Mouse (Mus musculus): ENCODE results near the gene Lst1.
"Not testable (repeated sequence)": the region's sequence is repeated elsewhere in the genome, so short reads cannot be mapped to it uniquely, and the experiment has no call there.

The Lst1 gene

GRCm38 (mm10) chr17:35187959-35188610, at the start of gene Lst1:
Gene Lst1, minus strand, starts transcription at chr17:35188439.
- DNase-seq, result peak; percentile 25

- no peak for DNase-seq
Observed at GRCm38 (mm10) chr17:35237504-35237903, 49.3 kb upstream of the Lst1 start.

- DNase-seq, result no peak
Observed at GRCm38 (mm10) chr17:35236996-35237395, 48.8 kb upstream of the Lst1 start.

- DNase-seq, result peak; percentile 99
Observed at GRCm38 (mm10) chr17:35236390-35236746, 48.1 kb upstream of the Lst1 start.

GRCm38 (mm10) chr17:35235614-35236389, 47.6 kb upstream of the Lst1 start, which contains the start of gene Nfkbil1:
Gene Nfkbil1, minus strand, starts transcription at chr17:35235792.
- peak; percentile 91 for DNase-seq

GRCm38 (mm10) chr17:35234903-35235302, 46.7 kb upstream of the Lst1 start:
- peak; percentile 61 for DNase-seq

- DNase-seq, result not testable (repeated sequence)
Observed at GRCm38 (mm10) chr17:35234090-35234489, 45.9 kb upstream of the Lst1 start.

- no peak for DNase-seq
Observed at GRCm38 (mm10) chr17:35233114-35233980, 45.1 kb upstream of the Lst1 start, which contains the start of gene Atp6v1g2. Gene Atp6v1g2, plus strand, starts transcription at chr17:35233660.

- DNase-seq, result peak; percentile 70
Observed at GRCm38 (mm10) chr17:35232659-35233058, 44.4 kb upstream of the Lst1 start.

GRCm38 (mm10) chr17:35232043-35232442, 43.8 kb upstream of the Lst1 start:
- DNase-seq, result peak; percentile 91

- no peak for DNase-seq
Observed at GRCm38 (mm10) chr17:35231022-35231421, 42.8 kb upstream of the Lst1 start.

GRCm38 (mm10) chr17:35226561-35227046, 38.4 kb upstream of the Lst1 start:
- DNase-seq, result peak; percentile 69

GRCm38 (mm10) chr17:35225456-35225855, 37.2 kb upstream of the Lst1 start:
- DNase-seq, result no peak

GRCm38 (mm10) chr17:35224641-35225040, 36.4 kb upstream of the Lst1 start:
- DNase-seq, result no peak

GRCm38 (mm10) chr17:35222299-35222698, 34.1 kb upstream of the Lst1 start:
- peak; percentile 78 for DNase-seq

GRCm38 (mm10) chr17:35220156-35220952, 32.1 kb upstream of the Lst1 start, which contains the start of gene Gm16181:
Gene Gm16181, plus strand, starts transcription at chr17:35220834.
- no peak for DNase-seq

- peak; percentile 81 for DNase-seq
Observed at GRCm38 (mm10) chr17:35219601-35220041, 31.4 kb upstream of the Lst1 start.

- peak; percentile 63 for DNase-seq
Observed at GRCm38 (mm10) chr17:35218516-35219193, 30.4 kb upstream of the Lst1 start.

- no peak for DNase-seq
Observed at GRCm38 (mm10) chr17:35213071-35213470, 24.8 kb upstream of the Lst1 start.

- no peak for DNase-seq
Observed at GRCm38 (mm10) chr17:35210593-35210992, 22.4 kb upstream of the Lst1 start.

GRCm38 (mm10) chr17:35209785-35210535, 21.7 kb upstream of the Lst1 start:
- peak; percentile 47 for DNase-seq
